Mouse (Mus musculus) ovary, postnatal 10 days (tissue): ENCODE measurements around the gene Ptprr.

Source experiments
- DNase-seq: peaks from one replicate; pipeline ENCODE4 v3.0.0; 2022; ENCODE audit warnings: low spot score

Ptprr gene

GRCm38 (mm10) chr10:116017845-116018479 lies at the start of gene Ptprr:
TSS of gene Ptprr (plus strand) at chr10:116018213.
- DNase-seq = peak; percentile 1

DNA sequence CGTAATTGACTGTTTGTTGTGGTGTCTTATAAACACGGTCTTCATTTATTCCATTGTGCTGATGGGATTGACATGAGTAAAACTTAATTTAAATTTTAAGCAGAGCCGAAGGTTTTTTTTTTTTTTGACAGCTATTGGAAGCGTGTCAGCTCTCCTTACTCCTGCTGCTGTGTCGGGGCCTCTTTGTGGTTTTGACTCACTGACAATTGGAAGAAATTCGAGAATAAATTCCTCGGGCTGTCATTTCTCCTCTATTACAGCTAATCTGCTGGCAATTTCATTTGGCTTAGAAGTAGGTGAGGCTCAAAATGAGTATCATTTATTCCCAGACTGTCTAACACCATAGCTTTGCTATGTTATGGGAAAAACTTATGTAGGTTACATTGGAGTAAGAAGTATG lies 41.7 kb upstream of the Ptprr start:
- no peak for DNase-seq

- no peak for DNase-seq
Observed at GRCm38 (mm10) chr10:115978992-115979391, 39.0 kb upstream of the Ptprr start.

- DNase-seq = no peak
Observed at GRCm38 (mm10) chr10:115980018-115980417, 38.0 kb upstream of the Ptprr start.

GRCm38 (mm10) chr10:115984308-115984707 lies 33.7 kb upstream of the Ptprr start:
- no peak for DNase-seq

- no peak for DNase-seq
Observed at GRCm38 (mm10) chr10:116001838-116002237, 16.2 kb upstream of the Ptprr start.

- DNase-seq = no peak
Observed at GRCm38 (mm10) chr10:116006675-116007074, 11.3 kb upstream of the Ptprr start.

DNA sequence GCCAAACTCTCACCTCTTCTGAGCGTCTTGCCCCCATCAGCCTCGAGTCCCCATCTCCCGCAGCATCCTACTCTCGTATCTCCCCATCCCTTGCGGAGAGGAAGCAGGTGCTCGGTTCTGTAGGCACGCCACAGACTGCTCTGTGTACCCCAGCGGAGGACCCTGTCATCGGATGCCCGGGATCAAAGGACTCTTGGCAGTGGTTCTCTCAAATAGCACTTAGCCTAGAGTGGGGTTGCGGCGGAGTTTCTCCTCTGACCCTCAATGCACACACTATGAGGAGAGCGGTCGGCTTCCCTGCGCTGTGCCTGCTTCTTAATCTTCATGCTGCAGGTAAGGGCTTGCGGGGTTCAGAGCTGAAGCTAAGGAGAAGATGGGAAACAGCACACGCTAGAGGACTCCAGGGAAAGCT lies 473 bp downstream of the Ptprr start:
- DNase-seq = no peak

GRCm38 (mm10) chr10:116019086-116019860 lies 1.3 kb downstream of the Ptprr start:
- DNase-seq = no peak

DNA sequence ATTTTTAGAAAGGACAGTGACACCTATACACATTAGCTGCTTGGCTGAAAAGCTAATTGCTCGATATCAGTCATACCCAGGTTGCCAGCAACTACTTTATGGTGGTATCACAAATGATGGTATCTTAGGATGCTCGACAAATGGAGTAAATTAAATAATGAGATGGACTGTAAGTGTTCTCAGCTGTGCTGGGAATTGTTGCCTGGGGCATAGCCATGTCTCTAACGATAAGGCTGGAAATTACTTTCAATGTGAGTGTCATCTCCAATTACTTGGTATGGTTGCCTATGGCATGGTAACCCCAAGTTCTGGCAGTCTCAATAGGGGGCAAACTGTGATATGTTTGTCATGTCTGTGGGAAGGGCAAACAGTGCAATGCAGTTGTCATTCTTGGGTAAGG lies 3.1 kb downstream of the Ptprr start:
- no peak for DNase-seq

- no peak for DNase-seq
Observed at GRCm38 (mm10) chr10:116038150-116038549, 20.1 kb downstream of the Ptprr start.

GRCm38 (mm10) chr10:116075954-116076353 lies 57.9 kb downstream of the Ptprr start:
- DNase-seq = no peak

DNA sequence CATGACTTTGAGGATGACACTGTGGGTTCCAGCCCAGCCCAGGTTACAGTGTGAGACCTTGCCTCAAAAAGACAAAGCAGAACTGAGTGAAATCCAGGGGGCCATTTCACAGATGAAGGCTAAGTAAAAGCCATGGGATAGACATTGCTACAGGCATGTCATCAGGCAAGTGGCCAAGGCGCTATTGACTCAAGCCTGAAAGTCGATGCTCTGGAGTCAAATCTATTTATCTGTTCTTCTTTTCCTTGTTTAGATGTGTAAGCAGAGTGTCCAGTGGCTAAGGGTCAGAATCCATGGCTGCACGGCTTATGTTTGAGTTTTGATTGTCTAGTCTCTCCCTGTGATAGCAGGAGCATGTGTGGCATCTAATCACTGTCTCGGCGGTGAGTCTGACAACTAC lies 60.6 kb downstream of the Ptprr start:
- DNase-seq = no peak

- no peak for DNase-seq
Observed at GRCm38 (mm10) chr10:116079396-116079795, 61.4 kb downstream of the Ptprr start.

DNA sequence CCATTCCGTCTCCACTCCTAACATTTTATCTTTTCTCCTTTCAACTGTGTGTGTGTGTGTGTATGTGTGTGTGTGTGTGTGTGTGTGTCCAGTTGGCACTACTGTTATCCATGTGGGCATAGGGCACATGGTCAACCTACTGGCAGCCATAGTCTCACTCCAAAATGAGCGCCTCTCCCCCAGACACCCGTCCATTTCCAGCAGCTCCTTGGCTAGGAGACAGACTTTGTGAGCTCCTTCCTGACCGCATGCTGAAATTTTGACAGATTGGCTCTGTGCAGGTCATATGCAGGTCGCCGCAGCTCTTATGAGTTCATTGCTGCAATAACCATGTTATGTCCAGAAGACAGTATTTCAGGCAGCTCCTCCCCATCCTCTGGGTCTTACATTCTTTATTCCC lies 62.8 kb downstream of the Ptprr start:
- no peak for DNase-seq

DNA sequence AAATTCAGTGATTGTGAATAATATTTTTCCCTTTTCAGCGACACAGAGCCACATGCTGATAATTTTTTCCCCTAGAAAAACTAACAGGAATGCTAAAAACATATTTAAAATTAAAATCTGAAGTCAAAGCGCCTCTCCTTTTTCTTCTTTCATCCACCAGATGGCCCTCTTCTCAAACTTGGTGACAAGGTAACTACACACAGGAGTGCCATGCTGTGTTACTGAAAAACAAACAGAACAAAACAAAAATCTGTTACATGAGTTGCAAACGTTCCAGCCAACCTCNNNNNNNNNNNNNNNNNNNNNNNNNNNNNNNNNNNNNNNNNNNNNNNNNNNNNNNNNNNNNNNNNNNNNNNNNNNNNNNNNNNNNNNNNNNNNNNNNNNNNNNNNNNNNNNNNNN lies 66.0 kb downstream of the Ptprr start:
- DNase-seq = no peak

- no peak for DNase-seq
Observed at GRCm38 (mm10) chr10:116096466-116096865, 78.5 kb downstream of the Ptprr start.

GRCm38 (mm10) chr10:116098470-116098869 lies 80.5 kb downstream of the Ptprr start:
- DNase-seq = no peak

GRCm38 (mm10) chr10:116108176-116108575 lies 90.2 kb downstream of the Ptprr start:
- no peak for DNase-seq

- DNase-seq = no peak
Observed at GRCm38 (mm10) chr10:116108730-116109129, 90.7 kb downstream of the Ptprr start.

DNA sequence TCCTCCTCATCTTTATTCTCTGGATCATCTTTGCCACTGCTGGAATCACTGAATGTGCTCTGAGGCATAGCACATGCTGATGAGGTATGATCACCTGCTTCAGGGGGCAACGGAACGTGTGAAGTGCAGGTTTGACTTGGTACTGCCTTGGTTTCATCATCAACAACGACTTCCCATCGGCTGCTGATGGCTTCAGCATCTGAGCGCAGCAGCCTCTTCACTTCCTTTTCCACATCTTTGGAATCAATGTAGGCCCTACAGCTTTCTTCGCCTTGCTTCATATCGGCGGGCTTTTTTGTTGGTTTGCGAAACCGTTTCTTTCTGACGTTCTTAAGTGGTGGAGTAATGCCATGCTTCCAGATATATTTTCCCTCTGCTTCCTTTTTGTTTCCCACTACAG lies 94.9 kb downstream of the Ptprr start:
- no peak for DNase-seq

DNA sequence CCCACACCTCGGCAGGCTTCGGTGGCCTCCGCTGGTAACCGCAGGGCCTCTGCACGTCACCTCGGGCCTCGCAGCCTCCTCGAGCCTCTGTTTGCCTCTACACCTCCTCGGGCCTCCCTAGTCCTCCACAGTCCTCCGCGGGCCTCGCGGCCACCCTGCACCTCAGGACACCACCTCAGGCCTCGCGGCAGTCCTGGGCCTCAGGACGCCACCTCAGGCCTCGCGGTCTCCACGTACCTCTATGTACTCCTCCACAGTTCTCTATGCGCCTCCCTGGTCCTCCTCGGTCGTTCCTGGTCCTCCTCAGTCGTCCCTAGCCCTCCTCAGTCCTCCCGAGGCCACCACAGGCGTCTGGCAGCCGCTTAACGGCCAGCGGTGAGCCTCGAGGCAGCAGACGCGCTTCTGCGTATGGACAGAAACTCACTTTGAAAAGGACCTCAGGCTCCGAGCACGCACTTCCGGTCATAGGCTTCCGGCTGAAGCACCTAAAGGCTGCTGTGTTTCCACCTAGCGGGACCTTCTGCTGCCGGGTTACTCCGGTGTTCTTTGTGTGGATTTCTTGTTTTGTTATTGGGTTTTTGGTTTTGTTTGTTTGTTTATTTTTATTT lies 96.0 kb downstream of the Ptprr start, which contains the start of gene 4933416C03Rik:
Gene 4933416C03Rik, minus strand, starts transcription at position 51 of the 608 bp plus-strand sequence.
- DNase-seq = no peak
